Mouse (Mus musculus): ENCODE measurements around the gene Cep170b.

GRCm38 (mm10) chr12:112766586-112766985 is 46.3 kb downstream of the Cep170b start:
- TF ChIP-seq HCFC1 (IDR thresholded peaks at IDR 0.05; ENCODE audit: borderline replicate concordance, insufficient read depth, low read length) (no peak), MAFK (IDR thresholded peaks at IDR 0.05; ENCODE audit: insufficient read depth, low read depth, low read length) (no peak)

Data from ES-E14 (cell line).